Mouse (Mus musculus): ENCODE data around the gene Mrps22. TPM values are rescaled to one million over a fixed set of nuclear protein-coding genes. Genes with fewer than 3 reads are reported as not detected.

Gene Mrps22
- 12.7 to 28.8 TPM (median 27.6 TPM) in 3 replicates for total RNA-seq (2017)

- peak; percentile 96 for ATAC-seq (replicated peaks; ENCODE audit: insufficient number of reproducible peaks, low FRiP score, low TSS enrichment, poor library complexity, severe bottlenecking)
These were observed at the start of gene Mrps22 for GRCm38 (mm10) chr9:98601156-98601836. Mrps22 (minus strand) TSS chr9:98601660.

GRCm38 (mm10) chr9:98650547-98650946, 49.1 kb upstream of the Mrps22 start:
- ATAC-seq (replicated peaks; ENCODE audit: insufficient number of reproducible peaks, low FRiP score, low TSS enrichment, poor library complexity, severe bottlenecking): no peak

DNA sequence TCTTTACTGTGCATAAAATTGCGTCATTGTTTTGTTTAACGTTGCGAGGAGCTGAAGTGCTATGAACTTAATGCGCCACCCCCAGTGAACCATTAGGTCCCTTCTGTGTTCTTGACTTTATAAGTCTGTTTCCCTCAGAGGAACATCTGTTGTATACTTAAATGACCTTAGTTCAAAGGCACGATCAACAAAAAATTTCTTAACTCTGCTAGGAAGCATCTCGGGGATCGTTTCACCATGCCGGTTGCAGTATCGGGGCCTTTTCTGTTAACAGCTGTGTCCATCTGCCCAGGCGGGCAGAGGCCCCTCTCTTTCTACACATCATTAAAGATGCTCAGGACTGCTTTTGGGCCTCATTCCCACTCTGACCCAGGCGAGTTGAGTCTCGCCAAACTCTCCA, 46.0 kb upstream of the Mrps22 start:
- no peak for ATAC-seq (replicated peaks; ENCODE audit: insufficient number of reproducible peaks, low FRiP score, low TSS enrichment, poor library complexity, severe bottlenecking)

GRCm38 (mm10) chr9:98645750-98646149, 44.3 kb upstream of the Mrps22 start:
- ATAC-seq (replicated peaks; ENCODE audit: insufficient number of reproducible peaks, low FRiP score, low TSS enrichment, poor library complexity, severe bottlenecking): no peak

DNA sequence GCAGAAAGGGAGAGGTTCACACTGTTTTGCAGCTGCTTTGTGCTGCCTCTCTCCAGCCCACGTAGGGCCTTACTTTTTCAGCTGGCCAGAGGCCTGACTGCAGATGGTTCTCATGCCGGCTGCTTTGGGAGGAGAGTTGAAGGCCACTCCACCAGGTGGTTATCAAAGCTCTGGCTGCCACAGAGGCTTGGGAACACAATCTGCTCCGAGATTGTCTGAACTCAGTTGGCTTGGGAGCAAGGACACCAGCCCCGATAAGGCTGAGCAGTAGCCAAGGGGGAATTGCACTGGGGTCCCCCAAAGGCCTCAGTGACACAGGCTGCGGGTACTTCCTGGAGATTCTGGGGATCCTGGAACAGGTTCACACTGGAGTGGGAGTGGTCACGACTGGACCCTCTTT, 40.7 kb upstream of the Mrps22 start:
- ATAC-seq (replicated peaks; ENCODE audit: insufficient number of reproducible peaks, low FRiP score, low TSS enrichment, poor library complexity, severe bottlenecking): no peak

- no peak for ATAC-seq (replicated peaks; ENCODE audit: insufficient number of reproducible peaks, low FRiP score, low TSS enrichment, poor library complexity, severe bottlenecking)
These were observed 32.1 kb upstream of the Mrps22 start for GRCm38 (mm10) chr9:98633287-98634162.

DNA sequence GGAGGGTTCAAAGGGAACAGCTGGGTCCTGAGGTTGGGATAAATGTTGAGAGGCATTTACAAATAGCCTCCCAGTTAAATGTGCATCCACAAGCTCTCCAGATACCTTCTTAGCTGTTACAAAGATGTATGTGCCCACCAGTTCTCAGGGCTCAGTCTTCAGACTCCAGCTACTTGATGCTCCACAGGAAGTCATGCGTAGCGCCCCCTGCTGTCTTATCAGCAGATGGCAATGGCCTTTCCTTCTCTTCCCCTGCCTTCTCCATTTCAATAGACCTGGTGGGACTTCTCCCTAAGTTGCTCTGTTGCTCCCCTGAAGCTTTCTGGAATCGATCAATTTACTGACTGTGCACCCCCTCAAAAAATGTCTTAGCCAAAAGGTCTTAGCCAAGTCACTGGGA, 27.0 kb upstream of the Mrps22 start:
- ATAC-seq (replicated peaks; ENCODE audit: insufficient number of reproducible peaks, low FRiP score, low TSS enrichment, poor library complexity, severe bottlenecking): no peak

GRCm38 (mm10) chr9:98604896-98605295, 3.4 kb upstream of the Mrps22 start:
- no peak for ATAC-seq (replicated peaks; ENCODE audit: insufficient number of reproducible peaks, low FRiP score, low TSS enrichment, poor library complexity, severe bottlenecking)

DNA sequence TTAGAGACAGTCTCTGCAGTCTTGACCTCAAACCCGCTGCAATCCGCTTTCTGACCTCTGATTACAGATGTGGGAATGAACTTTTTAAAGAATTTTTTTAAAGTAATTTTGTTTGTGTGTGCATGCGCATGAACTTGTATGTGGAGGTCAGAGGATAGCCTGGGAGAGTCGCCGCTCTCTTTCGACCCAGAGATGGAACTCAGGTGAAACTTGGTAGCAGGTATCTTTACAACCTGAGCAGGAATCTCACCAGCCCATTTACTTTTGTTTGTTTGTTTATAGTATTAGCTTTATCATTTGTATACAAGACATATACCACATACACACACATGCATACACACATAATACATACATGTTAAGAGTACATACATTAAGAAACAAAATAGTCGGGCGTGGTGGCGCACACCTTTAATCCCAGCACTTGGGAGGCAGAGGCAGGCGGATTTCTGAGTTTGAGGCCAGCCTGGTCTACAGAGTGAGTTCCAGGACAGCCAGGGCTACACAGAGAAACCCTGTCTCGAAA, 438 bp upstream of the Mrps22 start:
- no peak for ATAC-seq (replicated peaks; ENCODE audit: insufficient number of reproducible peaks, low FRiP score, low TSS enrichment, poor library complexity, severe bottlenecking)

DNA sequence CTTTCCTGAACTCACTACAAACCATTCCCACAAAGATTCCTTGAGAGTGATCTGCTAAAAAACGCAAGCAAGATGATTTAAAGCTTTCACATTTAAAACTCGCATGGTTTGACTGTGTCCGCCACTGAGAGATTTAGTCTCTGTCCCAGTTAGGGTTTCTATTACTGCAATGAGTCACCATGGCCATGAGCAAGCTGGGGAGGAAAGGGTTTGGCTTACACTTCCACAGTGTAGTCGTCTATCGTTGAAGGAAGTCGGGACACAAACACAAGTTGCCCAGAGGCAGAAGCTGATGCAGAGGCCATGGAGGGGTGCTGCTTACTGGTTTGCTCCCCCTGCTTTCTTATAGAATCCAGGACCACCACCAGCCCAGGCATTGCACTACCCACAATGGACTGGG, 1.4 kb downstream of the Mrps22 start:
- ATAC-seq (replicated peaks; ENCODE audit: insufficient number of reproducible peaks, low FRiP score, low TSS enrichment, poor library complexity, severe bottlenecking): no peak

DNA sequence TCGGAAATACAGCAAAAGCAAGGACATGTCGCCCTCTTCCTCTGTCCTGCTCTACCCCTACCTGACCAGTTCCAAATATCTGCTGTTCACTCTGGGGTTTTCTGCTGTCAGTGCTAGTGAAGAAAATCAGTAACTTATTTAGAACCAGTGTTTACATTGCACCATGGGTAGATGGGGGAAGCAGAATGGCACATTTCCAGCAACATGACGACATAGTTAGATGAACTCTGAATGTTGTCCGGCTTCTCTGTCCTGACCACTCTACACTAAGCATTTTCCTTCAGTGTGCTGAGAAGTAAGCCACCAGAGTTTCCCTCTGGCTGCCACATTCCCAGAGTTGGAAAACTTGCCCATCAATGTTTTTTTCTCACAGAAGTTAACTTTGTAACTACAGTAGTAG, 17.6 kb downstream of the Mrps22 start:
- no peak for ATAC-seq (replicated peaks; ENCODE audit: insufficient number of reproducible peaks, low FRiP score, low TSS enrichment, poor library complexity, severe bottlenecking)

- ATAC-seq (replicated peaks; ENCODE audit: insufficient number of reproducible peaks, low FRiP score, low TSS enrichment, poor library complexity, severe bottlenecking): peak; percentile 96
These were observed 38.0 kb downstream of the Mrps22 start, which contains the start of gene Copb2 for GRCm38 (mm10) chr9:98563137-98564126. Copb2 (plus strand) TSS chr9:98563721.

DNA sequence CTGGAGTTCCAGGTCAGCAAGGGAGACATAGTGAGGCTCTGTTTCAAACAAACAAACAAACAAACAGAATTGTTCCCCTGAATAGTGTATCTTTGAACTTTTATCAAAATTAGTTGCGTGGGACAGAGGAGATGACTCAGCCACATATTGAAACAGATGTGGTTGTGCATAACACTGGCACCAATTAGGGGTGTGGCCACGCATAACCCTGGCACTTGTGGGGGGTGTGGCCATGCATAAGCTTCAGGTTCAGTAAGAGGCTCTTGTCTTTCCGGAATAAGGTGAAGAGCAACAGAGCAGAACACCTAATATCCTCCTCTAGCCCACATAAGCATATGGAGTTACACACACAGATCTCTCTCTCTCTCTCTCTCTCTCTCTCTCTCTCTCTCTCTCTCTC, 57.4 kb downstream of the Mrps22 start:
- no peak for ATAC-seq (replicated peaks; ENCODE audit: insufficient number of reproducible peaks, low FRiP score, low TSS enrichment, poor library complexity, severe bottlenecking)

Other genes starting within 250 kb of the Mrps22 start
- gene Rbp1, start 178.7 kb downstream of the Mrps22 start, total RNA-seq (2017): not detected in 3 replicates
- not detected in 3 replicates for gene Rbp2, start 115.5 kb downstream of the Mrps22 start, total RNA-seq (2017)
- 148 to 168 TPM (median 150 TPM) in 3 replicates for gene Copb2, start 37.9 kb downstream of the Mrps22 start, total RNA-seq (2017)
- not detected in 3 replicates for gene Prr23a1, start 240.8 kb upstream of the Mrps22 start, total RNA-seq (2017)

Measured in monocyte, adult 5-6 weeks (primary cell).